Mouse (Mus musculus): Measurements from ENCODE around the gene Aar2.

Aar2 gene

DNA sequence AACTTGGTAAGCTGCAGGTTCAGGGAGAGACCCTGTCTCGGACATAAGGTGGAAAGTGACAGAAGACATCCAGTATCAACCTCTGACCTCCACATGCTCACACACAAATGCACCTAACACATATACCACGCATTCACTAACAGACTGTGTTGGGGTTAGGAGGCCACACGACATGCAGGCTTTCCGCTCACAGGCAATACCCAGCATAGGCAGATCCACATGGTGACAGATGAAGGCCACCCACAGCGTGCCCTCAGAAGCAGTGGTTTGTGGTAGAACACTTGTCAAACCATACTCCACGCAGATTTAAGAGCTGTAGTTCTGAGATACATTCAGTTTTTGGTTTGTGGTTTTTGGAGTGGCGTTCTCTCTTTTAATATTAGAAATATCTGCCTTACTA, 21.3 kb downstream of the Aar2 start:
- DNase-seq (ENCODE audit: low spot score in 2 of 2): no peak

DNA sequence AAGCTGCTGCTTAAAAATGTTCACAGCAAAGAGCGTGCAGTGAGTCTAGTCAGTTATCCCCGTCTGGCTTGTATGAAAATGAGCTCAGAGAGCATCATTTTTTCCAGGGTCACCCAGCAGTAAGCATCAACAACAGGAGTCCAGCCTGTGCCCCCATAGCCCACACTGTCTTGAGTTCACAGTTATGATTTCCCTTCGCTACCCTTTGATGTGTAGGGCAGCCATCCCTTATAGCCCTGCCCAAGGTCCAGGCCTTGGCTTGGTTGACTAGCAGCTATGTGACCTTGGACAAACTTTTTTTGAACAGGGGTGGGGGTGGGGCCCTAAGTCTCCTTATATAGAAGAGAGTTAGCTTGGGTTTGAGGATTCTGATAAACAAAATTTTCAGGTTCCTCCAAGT, 21.9 kb downstream of the Aar2 start:
- DNase-seq (ENCODE audit: low spot score in 2 of 2): no peak

DNA sequence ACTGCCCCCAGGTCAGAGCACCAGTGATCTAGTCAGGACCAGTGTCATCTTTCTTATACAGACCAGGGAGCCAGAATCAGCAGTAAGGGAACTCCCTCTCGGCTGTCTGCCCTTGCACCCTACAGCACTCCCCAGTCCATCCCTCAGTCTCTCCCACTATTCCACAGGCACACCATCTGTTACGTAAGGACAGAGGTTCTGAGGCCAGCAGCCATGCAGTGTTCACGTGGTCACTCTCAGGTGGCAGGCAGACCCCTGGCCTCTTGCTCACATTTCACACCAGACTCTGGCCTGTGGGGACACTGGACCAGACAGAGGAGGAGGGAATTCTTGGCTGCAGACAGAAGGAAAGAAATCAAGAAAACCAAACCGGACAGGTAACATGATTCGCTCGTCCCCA, 24.1 kb downstream of the Aar2 start:
- DNase-seq (ENCODE audit: low spot score in 2 of 2): no peak

DNA sequence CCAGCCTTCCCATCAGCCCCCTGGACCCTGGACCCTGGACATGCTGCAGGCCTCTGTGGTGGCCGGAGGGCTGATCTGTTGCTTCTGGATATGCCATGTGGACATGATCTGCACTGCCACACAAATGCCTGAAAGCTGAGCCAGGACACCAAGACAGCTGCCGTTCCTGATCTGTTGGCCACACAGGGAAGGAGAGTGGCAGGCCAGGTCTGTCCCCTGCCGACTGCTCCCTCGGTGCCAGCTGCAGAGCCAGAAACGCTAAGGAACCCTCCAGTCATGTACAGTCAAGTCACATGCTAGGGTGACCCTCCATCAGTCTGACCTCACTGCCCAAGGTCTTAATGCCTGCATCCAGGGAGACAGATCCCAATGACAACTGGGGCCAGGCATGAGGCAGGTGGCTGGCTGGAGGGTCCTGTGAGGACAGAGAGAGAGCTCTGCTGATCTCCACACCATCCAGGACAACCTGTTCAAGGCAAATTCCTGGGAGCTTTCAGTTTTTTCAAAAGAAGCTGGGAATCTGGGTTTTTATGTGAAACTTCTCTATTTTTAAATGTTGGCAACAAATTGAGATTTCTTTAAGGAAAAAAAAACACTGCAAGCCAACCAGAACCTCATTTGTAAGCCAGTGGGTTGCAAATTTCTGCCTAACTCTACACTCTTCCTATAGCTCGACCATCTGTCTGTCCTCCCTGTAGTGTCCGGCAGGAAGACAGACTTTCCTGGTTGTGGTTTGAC, 29.6 kb downstream of the Aar2 start:
- DNase-seq (ENCODE audit: low spot score in 2 of 2): no peak

DNA sequence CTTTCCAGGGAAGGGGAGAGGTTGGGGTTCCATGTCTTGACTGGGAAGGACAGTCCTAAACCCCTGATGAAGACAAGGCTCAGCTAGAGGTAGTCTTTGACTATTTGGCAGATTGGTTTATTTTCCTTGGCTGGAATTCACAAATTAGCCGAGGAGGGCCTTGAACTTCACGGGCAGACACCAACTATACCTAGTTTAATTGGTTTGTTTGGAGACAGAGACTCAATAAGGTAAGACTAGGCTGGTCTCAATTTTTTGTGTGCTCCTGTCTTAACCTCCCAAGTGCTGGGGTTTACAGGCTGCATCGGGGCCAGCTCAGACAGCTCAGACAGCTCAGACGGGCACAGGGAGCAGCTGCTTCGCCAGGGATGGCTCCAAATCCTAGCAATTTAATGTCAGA, 33.1 kb downstream of the Aar2 start:
- no peak for DNase-seq (ENCODE audit: low spot score in 2 of 2)

DNA sequence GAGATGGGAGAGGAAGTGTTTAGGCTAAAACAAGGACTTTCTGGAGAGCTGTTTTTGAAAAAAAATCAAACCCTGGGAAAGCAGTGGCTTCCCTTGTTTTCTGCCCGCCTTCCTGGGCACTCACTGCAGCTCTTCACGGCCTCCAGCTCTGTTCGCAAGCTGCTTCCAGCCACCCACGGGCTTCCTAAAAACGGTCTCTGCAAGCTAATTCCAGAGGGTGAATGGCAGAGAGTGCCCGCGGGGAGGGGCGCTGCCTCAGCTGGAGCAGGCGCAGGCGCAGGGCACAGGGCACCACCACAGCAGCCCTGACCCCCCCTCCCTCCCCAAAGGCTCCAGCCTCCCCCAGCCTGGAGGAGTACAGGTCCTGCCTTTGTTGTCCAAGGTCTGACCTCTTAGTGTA, 33.9 kb downstream of the Aar2 start:
- peak in 1 of 2 experiments; percentile 19 for DNase-seq (ENCODE audit: low spot score in 2 of 2)

DNA sequence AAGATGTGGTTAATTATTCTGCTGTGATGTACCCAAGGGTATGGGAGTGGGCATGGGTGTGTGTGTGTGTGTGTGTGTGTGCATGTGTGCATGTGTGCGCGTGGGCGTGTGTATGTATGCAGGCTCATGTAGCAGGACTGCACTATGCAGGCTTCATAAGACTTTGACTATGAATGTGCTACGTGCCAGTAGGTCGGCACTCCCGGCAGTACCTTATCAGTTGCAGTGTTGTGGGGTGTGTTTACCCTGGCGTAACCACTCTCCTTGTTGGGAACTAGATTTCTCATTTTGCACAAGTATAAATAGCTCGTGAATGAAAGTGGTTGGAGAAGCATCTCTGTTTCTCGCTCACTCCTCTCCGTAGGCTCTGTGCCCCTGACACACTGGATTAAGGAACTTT, 35.5 kb downstream of the Aar2 start:
- no peak for DNase-seq (ENCODE audit: low spot score in 2 of 2)

DNA sequence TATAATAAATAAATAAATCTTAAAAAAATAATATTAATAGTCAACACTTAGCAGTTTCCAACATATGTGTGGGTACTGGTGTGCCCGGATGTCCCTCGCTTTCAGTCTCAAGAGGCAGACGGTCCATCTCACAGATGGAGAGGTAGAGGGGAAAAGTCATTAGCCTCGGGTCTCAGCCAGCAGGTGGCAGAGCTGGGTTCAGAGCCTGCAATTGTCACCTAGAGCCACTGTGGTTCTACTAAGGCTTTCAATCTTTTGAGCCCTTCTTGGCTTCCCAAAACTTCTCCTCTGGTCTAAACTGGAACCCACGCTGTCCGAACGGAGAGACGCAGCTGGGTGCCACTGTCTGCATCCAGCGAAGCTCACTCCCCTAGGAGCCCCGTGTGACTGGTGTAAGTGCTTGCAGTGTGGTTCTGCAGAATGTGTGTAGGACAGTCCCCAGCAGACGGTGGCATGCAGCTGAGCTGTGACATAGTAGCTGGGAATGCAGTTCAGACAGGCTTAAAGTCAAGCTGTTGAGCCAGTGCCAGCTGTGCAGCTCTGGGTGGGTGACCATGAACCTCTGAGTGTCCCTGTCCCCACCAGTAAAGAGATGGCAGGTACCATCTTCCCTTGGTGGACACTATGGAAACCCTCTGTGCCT, 36.9 kb downstream of the Aar2 start:
- DNase-seq (ENCODE audit: low spot score in 2 of 2): peak in 1 of 2 experiments; percentile 20

DNA sequence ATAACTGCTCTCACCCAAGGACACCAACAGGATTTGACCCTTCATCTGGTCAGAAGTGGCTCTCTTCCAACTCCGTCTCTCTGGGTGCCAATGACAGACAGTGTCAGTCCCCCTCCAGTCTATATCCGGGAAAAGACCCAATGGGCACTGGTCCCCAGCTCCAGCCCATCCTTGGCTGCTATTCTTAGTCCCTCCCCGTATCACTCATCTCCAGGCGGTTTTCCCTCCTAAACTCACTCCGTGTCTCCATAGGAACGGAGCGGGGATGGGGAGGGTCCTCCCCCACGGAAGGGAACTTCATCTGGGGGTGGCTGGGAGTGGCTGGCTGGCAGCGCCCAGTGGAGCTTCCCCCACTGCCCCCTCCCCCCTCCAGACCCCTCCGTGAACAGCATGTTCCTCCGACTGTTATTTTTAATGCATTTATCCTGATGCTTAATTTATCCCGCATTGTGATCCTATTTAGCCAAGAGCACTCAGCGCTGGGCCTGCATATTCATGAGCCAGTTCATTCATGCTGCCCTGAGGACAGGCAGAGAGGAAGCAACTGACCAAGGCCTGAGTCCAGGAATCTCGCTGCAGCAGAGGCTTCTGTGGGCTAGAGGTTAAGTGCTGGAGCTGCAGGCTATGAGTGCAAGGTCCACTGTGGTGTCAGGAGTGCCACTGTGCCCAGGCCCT, 37.5 kb downstream of the Aar2 start:
- DNase-seq (ENCODE audit: low spot score in 2 of 2): peak in 1 of 2 experiments; percentile 38

DNA sequence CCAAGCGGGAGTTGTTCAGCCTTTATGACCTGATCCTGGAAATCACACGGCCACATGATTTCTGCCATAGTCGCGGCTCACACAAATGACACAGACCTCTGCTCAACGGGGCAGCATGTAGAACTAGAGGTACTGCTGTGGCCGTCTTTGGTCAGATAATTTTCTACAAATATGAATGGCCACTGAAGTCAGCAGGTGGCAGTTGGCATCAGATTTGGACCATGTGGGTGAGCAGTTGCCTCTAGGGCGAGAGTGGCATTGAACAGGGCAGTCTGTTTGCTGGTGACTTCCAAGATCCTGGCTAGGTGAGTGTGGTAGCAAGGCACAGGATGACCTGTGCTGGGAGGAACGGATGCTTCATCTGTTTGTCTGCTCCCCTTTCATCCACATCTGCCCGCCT, 42.1 kb downstream of the Aar2 start:
- no peak for DNase-seq (ENCODE audit: low spot score in 2 of 2)

DNA sequence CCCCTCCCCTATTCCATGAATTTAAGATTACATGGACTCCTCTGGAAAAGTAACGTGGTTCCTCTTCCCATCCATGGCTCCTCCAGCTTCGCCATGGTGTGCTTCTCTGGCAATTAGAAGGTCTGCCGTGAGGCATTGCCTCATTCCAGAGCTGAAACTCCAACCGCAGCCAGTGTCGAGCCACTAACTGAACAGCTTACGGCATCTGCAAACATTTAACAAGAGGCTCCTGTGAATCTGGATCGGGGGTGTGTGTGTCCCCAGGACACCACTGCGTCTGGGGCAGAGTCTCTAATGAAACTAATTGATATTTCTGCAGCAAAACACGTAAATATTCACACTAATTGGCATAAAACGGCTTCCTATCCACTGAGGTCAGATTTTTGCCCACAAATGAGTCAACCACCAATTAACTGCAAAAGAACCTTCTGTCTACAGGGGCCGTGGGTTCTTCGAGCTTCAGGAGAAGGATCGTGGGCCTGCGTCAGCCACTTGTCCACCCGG, 47.7 kb downstream of the Aar2 start:
- DNase-seq (ENCODE audit: low spot score in 2 of 2): no peak

DNA sequence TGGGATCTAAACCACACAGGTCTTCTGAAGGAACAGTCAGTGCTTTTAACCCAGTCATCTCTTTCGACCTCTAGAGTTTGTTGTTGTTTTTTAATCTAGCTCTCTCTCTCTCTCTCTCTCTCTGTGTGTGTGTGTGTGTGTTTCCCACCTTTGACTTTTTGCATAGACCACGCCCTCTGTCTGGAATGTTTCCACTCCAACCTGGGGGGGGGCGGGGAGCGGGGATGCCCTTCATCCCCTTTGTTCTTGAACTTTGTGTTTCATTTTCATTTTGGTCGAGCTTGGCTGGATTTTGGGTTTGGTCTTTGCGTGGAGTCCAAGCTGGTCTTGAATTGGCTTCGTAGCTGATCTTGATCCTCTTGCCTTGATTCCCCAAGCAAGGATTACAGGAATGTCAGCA, 55.2 kb downstream of the Aar2 start:
- DNase-seq (ENCODE audit: low spot score in 2 of 2): no peak

DNA sequence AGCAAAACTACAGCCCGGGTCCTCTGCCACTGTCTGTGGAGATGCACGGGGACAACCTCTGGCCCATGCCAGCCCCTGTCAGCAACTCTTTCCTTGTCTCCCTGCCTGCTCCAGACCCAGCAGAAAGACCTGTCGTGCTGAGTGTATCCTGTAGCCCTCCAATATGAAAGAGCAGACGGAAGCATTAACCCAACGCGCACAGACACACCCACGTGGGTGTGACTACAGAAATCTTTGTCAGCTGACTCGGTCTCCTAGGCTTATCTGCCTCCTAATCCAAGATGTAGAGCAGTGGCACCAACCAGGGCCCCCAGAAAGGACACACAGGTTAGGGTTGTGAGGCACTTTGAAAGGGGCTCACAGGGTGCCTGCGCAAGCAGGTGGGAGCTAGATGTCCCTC, 56.3 kb downstream of the Aar2 start:
- DNase-seq (ENCODE audit: low spot score in 2 of 2): no peak

DNA sequence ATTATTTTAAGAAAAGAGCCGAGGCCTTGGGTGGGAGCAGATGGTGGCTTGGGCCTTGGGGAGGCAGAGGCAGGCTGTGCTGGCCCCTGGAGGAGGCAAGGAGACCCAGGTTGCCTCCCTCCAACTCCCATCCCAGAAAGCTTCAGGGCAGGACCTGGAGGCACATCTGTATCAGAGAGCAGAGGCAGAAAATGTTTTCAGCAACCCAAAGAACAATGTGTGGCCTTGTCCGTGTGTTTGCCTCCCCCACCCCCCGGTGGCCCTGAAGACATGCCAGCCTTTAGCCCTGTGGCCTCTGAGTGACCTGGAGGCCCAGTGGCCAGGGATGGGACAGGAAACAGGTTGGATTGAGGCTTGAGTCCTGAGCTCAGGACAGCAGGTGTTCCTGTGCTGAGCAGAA, 57.8 kb downstream of the Aar2 start:
- DNase-seq (ENCODE audit: low spot score in 2 of 2): no peak

DNA sequence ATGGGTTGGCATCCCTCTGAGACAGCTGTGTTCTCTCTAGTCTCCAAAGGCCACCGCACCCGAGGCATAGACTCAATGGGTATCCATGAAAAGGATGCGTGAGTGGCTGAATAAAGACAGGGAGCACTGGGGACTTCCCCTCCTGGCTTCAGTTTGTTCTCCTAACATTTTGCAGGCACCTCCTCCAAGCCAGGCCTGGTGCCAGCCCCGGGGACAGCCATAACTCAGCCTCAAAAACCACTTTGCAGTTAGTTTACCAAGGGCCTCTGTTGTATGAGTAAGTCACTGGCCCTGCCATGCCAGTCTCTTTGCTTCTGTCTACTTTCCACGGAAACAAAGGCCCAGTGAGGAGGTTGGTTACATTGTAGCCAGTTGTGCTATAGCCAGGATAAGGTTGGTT, 58.6 kb downstream of the Aar2 start:
- no peak for DNase-seq (ENCODE audit: low spot score in 2 of 2)

DNA sequence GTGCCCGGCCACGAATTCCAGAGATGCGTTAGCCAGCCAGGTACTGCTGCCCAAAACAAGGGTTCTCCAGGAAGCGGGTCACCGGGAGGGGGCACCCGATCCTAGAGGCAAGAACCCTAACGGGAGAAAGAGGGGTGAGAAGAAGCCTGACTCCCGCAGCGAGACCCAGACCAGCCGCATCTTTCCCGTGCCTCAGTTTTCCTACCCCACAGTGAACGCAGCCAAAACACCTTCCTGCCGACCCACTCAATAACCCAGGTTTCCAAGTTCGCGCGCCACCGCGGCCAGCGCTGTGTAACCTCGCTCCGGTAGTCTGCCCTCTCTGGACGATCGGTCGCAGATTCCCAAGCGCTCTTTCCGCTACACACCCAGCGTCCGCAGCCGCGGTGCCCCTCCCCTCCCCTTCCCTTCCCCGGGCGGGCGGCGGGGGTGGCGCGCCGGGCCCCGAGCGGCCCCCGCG, 65.7 kb downstream of the Aar2 start:
- DNase-seq (ENCODE audit: low spot score in 2 of 2): peak; percentile 47 to 67

DNA sequence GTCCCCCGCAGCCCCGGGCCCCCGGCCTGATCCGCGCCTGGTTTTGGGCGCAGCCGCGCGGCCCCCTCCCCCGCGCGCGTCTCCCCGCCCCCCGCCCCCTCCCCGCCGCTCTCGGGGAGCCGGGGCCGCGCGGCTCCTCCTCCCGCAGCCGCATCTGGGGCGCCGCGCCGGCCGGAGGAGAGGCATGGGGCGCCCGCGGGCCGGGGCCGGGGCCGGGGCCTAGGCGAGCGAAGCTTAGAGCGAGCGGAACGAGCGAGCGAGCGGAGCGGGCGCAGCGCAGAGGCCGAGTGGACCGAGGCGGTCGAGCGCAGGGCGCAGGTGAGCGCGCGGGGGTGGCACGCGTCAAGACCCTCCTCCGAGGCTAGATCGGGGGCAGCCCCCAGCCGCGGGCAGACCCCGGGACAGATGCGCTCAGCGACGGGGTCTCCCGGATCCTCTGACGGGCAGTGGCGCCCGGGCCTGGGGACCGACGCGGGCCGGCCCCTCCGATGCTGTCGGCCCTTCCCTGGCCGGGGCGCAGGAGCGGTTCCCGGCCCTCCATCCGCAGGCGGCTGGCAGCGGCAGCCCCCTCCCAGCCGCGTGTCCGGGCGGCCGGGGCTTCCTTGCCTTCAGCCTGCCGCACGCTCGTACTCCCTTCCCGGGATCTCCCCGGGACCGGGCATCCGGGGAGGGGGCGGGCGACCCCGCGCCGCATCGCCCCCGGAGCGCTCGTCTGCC, 66.3 kb downstream of the Aar2 start, which contains the start of gene Dlgap4:
Gene Dlgap4 (plus strand): TSS at position 165 of the 717 bp plus-strand sequence.
- peak in 1 of 2 experiments; percentile 48 for DNase-seq (ENCODE audit: low spot score in 2 of 2)

DNA sequence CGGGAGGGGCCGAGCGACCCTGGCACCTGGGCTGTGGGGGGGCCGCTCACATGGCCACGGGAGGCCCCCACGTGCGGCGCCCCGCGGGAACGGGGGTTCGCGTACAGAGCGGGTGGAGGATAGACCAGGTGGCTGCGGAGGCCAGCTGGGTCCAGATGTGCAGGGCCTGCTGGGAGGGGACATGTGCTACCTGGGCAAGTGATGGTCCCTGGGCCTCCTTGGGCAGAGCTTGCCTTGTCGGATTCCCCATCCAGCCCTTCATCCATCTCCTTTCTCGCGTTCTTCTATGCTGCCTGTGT, 66.8 kb downstream of the Aar2 start:
- peak in 1 of 2 experiments; percentile 27 for DNase-seq (ENCODE audit: low spot score in 2 of 2)

DNA sequence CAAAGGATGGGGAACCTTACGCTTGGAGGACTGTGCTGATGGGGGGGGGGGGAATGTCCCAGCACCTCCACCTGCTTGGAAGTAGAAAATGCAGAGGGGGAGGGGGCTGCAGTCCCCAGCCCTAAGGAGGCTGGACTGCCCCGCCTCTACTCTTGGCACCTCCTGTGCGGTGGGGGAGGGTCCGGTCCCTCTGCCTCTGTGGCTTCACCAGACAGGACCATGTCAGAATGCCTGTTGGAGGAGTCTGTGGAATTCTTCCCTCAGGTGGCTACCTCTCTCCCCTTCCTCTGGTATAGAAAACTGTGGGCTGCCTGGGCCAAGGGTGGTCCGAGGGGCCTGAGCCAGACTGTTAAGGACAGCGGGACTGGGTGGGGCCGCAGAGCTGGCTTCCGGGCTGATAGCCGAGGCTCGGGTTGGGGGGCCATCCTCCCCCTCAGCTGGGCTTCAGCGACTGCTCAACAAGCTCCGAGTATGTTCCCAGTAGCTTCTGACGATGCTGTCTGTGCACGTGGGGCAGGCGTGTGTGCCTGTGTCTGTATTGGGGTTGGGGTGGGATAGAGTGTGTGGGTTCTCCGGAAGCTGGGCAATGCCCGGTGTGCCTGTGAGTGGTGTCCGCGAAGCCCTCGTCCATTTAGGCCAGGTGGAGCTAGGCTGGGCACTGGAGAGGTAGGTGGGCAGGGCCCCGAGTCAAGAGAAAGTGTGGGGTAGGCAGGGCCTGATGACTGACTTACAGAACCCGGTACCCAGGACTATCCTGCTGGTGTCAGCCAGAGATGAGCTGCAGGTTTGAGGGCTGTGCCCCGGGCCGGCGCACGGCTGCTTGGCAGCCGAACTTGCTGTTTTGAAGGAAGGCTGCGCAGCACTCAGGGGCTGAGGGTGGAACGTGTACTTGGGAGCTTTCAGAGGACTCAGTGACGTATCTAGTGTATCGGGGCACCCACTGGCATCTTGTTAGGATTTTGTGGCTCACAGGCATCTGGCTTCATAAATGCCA, 67.6 kb downstream of the Aar2 start:
- DNase-seq (ENCODE audit: low spot score in 2 of 2): no peak

DNA sequence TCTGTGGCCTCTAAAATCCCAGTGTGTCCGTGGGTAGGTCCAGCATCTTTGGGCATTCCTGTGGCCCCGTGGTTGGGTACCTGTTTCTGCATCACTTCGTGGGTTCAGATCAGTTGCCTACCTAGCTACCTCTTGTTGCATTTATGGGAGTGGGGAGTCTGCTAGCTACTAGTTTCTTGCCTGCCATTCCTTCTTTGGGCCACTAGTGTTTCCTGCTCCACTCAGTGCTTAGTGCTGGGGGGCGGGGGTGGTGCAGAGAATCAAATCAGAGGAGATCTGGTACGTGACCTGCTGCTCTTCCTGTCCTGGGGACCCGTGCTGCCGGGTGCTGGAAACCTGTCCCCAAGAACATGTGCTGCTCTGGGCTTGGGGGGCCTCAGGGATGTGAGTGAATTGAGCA, 69.1 kb downstream of the Aar2 start:
- no peak for DNase-seq (ENCODE audit: low spot score in 2 of 2)

DNA sequence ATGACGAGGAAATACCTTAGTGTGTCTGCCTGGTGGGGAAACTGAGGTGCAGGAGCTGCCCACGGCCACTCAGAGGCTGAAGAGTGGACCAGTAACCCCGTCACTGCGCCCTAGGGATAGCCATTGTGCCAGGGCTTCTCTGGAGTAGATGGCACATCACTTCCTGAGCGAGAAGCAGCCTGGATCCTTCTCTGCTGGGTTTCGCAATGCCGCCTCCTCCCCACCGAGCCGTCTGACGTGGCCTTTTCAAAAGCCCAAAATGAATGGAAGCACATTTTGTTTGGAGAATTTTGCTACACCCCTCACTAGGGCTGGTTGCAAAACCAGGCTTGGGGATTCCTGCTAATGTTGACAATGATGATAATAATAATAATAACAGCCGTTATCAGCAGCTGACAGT, 70.2 kb downstream of the Aar2 start:
- no peak for DNase-seq (ENCODE audit: low spot score in 2 of 2)
